Mouse (Mus musculus): ENCODE results near the gene Psmd2.

DNA sequence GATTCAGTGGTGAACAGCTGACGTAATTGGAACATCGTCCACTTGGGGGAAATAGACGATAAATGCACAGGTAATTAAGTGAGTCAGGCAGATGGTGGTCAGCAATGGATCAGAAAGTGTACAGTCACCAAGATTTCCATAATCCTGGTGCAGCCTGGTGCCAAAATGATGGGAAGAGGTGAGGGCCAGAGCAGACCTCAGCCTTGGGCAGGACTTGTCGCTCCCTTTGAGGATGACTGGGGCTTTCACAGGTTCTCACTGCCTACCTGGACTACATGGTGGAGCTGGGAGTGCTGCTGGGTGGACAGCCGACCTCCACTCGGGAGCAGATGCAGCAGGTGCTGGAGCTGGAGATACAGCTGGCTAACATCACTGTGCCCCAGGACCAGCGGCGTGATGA, 14.0 kb upstream of the Psmd2 start:
- no peak for TF ChIP-seq CTCF (IDR thresholded peaks at IDR 0.05; ENCODE audit: low read depth)
- no peak for TF ChIP-seq EP300 (IDR thresholded peaks at IDR 0.05; ENCODE audit: low read depth)

All from heart, postnatal 0 days (tissue).